Mouse (Mus musculus) spleen, postnatal 36 days (tissue): ENCODE measurements around the gene Olfr308.
"Not testable (repeated sequence)": the region's sequence is repeated elsewhere in the genome, so short reads cannot be mapped to it uniquely, and the experiment has no call there.

ENCODE experiments used
- DNase-seq, 2 experiments: peaks; one replicate each; pipeline ENCODE4 v3.0.0; 2022; ENCODE audit warnings: low spot score in 2 of 2, mixed read lengths in 1 of 2

Gene Olfr308

DNA sequence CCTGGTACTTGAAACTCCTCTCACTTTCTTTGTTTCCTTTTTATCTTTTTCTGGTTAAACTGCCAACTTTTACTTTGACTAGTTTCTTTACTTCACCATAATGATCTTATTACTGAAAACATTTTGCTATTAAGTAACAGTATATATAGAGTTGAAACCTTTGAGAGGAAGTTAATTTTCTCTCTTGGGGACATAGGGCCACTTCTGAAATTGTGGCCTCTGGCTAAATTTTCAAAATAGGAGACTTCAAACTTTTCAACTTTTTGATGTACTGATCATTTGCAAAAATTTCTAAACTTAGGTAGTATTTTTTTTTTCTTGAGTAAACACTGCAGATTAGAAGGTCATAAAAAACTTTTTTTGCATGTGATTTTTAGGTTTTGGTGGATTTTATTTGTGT, at the start of gene Olfr308:
Gene Olfr308 (minus strand): TSS at position 101 of the 400 bp plus-strand sequence.
- no peak for DNase-seq

DNA sequence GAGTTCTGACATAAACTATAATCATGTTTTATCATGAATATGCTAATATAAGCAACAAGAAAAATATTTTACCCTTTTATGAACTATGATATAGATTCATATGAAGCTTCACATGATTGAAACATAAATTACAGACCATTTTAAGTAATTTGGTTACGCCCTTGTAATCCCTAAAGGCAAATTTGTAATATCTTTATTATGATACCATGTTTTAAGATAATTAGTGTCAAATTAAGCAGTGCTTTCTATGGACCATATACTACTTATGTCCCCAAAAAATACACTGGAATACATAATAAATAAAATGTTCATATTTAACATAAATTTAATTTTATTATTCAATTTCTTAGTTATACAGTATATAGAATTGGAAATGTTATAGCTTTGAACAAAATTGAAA, 41.4 kb upstream of the Olfr308 start, which contains the start of gene Olfr305:
Gene Olfr305 (minus strand): TSS at position 101 of the 400 bp plus-strand sequence.
- DNase-seq, result no peak

DNA sequence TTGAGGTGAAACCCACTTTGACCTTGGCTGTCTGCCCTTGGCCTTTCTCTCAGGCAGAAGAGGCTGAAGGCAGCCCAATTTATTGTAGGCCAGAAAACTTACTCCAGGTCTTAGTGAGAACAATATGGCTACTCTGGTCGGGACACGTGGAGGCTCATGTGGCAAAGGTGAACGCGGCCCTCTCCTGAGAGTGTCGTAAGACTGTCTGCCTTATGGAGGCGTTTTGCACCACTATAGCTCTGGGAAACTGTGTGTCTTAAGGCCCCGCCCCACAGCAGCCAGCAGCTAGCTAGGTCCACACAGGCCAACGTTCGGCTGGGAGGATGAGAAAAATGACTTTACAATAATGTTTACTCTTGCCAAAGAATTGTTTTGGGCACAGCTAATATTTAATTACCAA, 20.9 kb upstream of the Olfr308 start:
- DNase-seq, result not testable (repeated sequence)

DNA sequence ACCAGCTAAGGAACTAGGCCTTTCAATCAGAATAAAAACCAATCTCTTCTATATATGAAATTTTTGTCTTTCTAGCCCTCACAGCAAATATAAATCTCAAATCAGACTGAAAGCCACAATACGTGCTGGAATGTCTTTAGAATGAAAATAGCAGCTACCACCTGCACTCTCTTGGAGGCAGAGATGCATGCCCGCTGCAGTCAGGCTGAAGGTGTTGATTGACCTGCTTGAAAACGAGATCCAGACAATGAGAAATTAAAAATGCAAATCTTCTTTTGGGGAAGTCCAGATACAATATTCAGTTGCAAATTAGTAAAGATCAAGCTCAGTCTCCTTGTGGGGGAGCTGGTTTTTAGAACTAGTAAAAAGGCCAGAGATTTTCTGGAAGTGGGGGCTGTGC, 18.8 kb upstream of the Olfr308 start:
- DNase-seq, result no peak

DNA sequence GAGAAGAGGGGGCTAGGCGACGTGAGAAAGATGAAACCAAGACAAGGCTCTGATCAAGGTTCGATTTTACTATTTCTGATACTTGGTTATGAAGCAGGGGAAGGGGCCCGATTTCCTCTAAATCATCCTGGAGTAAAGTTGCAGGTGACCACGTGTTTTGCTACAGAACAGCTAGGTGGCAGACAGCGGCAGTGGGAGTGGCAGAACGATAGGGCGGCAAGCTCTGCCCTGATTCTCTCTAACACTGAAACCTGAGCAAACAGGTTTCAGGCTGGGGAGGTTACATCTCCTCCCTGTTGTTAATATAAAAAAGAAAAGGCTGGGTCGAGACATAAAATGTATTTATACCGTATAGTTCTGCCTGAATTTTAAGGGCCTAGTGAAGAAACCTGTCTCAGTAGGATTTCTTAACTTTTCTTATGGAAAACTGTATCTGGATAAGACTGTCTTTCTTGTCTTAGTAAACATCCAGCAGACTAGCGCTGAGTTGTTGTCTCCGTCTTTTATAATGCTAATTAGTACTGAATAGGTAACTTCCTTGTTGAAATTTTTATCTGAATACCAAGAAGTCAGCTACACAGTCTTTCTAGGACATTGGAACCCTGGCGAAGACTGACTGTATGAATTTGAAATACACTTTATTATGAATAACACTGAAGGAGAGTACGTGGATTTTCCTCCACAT, 17.6 kb upstream of the Olfr308 start:
- no peak for DNase-seq

DNA sequence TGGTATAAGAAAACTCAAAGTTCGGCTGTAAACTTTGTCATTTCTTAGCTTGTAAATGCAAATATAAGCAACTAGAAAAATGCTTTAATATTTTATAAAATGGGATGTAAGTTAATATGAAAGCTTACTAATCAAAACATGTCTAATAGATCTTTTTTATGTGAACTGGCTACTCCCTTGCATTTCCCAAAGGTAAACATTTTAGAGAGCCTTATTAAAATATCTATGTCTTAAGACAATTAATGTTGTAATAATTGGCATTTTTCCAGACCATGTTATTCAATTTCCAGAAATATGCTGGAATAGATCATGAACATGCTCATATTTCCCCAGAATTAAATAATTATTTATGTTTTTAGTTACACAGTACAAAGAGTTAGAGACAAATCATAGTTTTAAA, 12.1 kb upstream of the Olfr308 start, which contains the start of gene Olfr307:
Gene Olfr307 (minus strand): TSS at position 101 of the 400 bp plus-strand sequence.
- no peak for DNase-seq

DNA sequence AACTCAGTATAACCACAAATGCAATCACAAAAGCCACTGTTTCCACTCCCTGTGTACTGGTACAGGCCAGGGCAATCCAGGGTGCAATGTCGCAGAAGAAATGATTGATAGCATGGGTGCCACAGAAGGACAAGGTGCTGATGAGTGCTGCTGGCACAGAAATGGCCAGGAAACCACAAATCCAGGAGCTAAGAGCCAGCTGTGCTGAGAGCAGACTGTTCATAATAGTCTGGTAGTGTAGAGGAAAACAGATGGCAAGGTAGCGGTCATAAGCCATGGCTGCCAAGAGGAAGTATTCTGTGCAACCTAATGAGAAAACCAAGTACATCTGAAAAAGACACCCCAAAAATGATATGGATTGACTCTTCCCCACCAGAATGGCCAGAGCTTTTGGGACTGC, 4.1 kb downstream of the Olfr308 start:
- DNase-seq, result no peak

DNA sequence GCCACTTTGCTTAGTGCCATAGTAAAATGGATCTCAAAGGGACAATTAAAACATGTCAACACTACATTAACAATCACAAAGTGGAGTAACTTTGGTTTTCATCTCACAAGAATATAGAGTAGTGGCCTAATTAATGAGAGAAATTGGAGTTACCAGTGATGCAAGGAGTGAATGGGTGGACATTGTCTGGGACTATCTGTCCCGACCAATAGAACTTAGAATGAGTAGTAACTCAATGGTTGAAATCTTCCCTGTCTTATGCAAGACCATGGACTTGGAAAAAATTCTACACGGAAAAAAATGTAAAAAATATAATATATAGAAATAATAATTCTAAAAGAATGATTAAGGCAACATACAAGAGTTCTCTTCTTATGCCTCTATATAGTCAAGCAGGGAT, 11.8 kb downstream of the Olfr308 start, which contains the start of gene Olfr309:
Gene Olfr309 (minus strand): TSS at position 101 of the 400 bp plus-strand sequence.
- no peak for DNase-seq

DNA sequence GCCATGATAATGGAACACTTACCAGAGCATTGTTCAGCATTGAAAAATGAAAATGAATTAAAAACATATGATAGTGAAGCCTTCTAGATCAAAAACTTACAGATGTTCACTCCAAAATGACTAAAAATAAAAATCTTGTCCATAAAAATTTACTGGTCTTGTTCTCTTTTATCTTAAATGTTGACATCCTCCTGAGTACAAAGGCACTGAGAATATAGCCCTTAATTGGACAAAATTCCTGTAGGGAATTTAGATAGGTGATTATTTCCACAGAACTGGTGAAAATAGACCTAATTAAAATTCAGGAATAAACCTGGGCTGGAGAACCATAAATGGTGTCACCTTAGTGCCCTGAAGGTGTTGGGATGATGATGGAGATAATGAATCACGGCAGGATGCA, 48.4 kb downstream of the Olfr308 start, which contains the start of gene Olfr310:
Gene Olfr310 (minus strand): TSS at position 101 of the 400 bp plus-strand sequence.
- no peak for DNase-seq
